Mouse (Mus musculus) hindbrain, embryonic 12.5 days (tissue): Measurements from ENCODE around the gene Cdc34. TPM values are rescaled to one million over a fixed set of nuclear protein-coding genes. Genes with fewer than 3 reads are reported as not detected.
A peak's percentile ranks its signal among the peaks of the same experiment; 100 is the strongest.

Experiments used
- ATAC-seq: fragments of 200-750 bp; cut with Nextera tagmentation; 2 replicates; pipeline ENCODE4 v1.8.0; 2017; ENCODE audit warnings: moderate TSS enrichment; ENCODE audit not compliant: low FRiP score
- H3K27ac ChIP-seq: fragments of 300-500 bp; sonication (generic); 2 replicates; pipeline ENCODE4 v1.5.1; 2016; ENCODE audit warnings: mild to moderate bottlenecking
- H3K27me3 ChIP-seq: fragments of 300-500 bp; sonication (generic); 2 replicates; pipeline ENCODE4 v1.6.1; 2016; ENCODE audit warnings: mild to moderate bottlenecking
- H3K36me3 ChIP-seq: fragments of 300-500 bp; sonication (generic); 2 replicates; pipeline ENCODE4 v1.6.1; 2016; ENCODE audit warnings: mild to moderate bottlenecking
- H3K4me1 ChIP-seq: fragments of 300-500 bp; sonication (generic); 2 replicates; pipeline ENCODE4 v1.6.1; 2016
- H3K4me2 ChIP-seq: fragments of 300-500 bp; sonication (generic); replicated peaks from 2 replicates; pipeline ENCODE4 v1.6.1; 2016; ENCODE audit warnings: mild to moderate bottlenecking
- H3K4me3 ChIP-seq: fragments of 300-500 bp; sonication (generic); 2 replicates; pipeline ENCODE4 v1.5.1; 2016; ENCODE audit warnings: mild to moderate bottlenecking
- H3K9ac ChIP-seq: fragments of 300-500 bp; sonication (generic); 2 replicates; pipeline ENCODE4 v1.6.1; 2016; ENCODE audit warnings: mild to moderate bottlenecking, moderate library complexity
- H3K9me3 ChIP-seq: fragments of 300-500 bp; sonication (generic); replicated peaks from 2 replicates; pipeline ENCODE4 v1.6.1; 2016; ENCODE audit warnings: mild to moderate bottlenecking
- WGBS: fragments of 180-500 bp; shearing (Covaris S2); methylation state at CpG from one replicate; pipeline ENCODE4 v1.1.7; 2016; 5-methylcytosine and 5-hydroxymethylcytosine counted together
- polyA plus RNA-seq: library from polyadenylated mRNA; unstranded; fragments of >200 nt; fragmentation: Nextera tagmentation; extraction: Ambion mirVana; gene quantifications from 2 replicates; pipeline ENCODE4 v1.2.1, GENCODE M21; 2016

Gene Cdc34
- polyA plus RNA-seq, 1 experiment from 2014 or later = 121 TPM

- no peak for ATAC-seq
- Histone ChIP-seq H3K9me3 (no peaks in the 10 kb centered on the region), H3K27me3 (peaks cover 50% of the 10 kb centered on the region), H3K4me1 (peaks cover 18% of the 10 kb centered on the region), H3K4me3 (no peak overlapping the region), H3K27ac (no peak overlapping the region), H3K9ac (no peak overlapping the region), H3K36me3 (peaks cover 22% of the 10 kb centered on the region), H3K4me2 (no peak overlapping the region)
- WGBS = 67% methylated on average over 4 of the region's 4 CpGs
Measured at GRCm38 (mm10) chr10:79714996-79715395, 33.0 kb downstream of the Cdc34 start.

GRCm38 (mm10) chr10:79716254-79716987 is 34.4 kb downstream of the Cdc34 start, which contains the start of gene Hcn2:
Gene Hcn2 (plus strand): TSS chr10:79716634.
- Histone ChIP-seq H3K4me1 (peaks cover 18% of the 10 kb centered on the region), H3K36me3 (peaks cover 8% of the 10 kb centered on the region), H3K4me3 (peak within 1 kb of the TSS; percentile 72), H3K4me2 (peak within 1 kb of the TSS; percentile 99), H3K9me3 (no peaks in the 10 kb centered on the region), H3K27ac (no peak within 1 kb of the TSS), H3K27me3 (peaks cover 55% of the 10 kb centered on the region), H3K9ac (peak within 1 kb of the TSS; percentile 74)
- WGBS = 2% methylated on average over 45 of the region's 91 CpGs
- peak; percentile 39 for ATAC-seq

GRCm38 (mm10) chr10:79716988-79717355 is 35.0 kb downstream of the Cdc34 start:
- H3K27ac ChIP-seq = no peak overlapping the region
- peak; percentile 12 for ATAC-seq

DNA sequence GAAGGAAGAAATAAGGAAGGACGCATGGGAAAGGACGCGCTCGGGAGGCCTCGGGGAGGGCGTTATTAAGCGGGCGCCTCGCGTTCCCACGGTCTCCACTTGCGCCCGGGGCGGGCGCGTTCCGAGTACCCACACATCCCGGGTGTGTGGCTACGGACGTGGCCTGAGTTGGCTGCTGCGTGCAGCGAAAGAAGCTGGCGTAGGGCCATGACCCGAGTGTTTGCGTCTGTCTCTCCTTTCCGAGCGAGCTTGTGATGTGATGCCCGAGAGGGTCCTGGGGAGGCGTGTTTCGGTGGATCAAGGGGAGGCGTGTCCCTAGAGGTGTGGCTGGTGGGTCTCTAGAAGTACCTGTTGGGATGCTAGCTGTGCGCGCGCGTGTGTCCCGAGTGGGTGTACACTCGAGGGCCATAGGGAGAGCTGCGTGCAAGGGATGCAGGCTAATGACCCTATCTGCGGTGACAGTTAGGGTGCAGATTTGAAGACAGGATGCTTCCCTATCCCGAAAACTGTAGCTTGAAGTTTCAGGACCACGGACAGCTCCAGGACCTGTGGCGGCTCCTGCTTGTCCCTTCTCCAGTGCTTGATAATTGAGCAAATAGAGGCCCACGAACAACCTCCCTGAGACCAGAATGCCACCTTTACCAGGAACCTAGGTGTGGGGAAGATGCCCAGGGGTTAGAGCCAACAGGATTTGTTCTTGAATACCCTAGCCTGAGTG is 35.8 kb downstream of the Cdc34 start:
- Histone ChIP-seq H3K4me2 (peak overlapping the region; percentile 99), H3K27me3 (peaks cover 55% of the 10 kb centered on the region), H3K9ac (peak overlapping the region; percentile 74; the same call in 1 of the 2 replicates), H3K9me3 (no peaks in the 10 kb centered on the region), H3K36me3 (no peaks in the 10 kb centered on the region), H3K4me3 (peak overlapping the region; percentile 72), H3K27ac (no peak overlapping the region), H3K4me1 (peaks cover 18% of the 10 kb centered on the region)
- 5% methylated on average over 43 of the region's 43 CpGs for WGBS
- 0 out of 2 replicates have a peak, but pooled peaks have one; percentile 14 for ATAC-seq

More at GRCm38 (mm10) chr10:79716988-79717355, 35.0 kb downstream of the Cdc34 start:
- Histone ChIP-seq H3K4me2 (peak overlapping the region; percentile 99), H3K9me3 (no peaks in the 10 kb centered on the region), H3K4me1 (peaks cover 18% of the 10 kb centered on the region), H3K36me3 (peaks cover 2% of the 10 kb centered on the region), H3K27me3 (peaks cover 55% of the 10 kb centered on the region), H3K4me3 (peak overlapping the region; percentile 72), H3K9ac (peak overlapping the region; percentile 74)
- WGBS = under 1% methylated on average over 44 of the region's 44 CpGs

DNA sequence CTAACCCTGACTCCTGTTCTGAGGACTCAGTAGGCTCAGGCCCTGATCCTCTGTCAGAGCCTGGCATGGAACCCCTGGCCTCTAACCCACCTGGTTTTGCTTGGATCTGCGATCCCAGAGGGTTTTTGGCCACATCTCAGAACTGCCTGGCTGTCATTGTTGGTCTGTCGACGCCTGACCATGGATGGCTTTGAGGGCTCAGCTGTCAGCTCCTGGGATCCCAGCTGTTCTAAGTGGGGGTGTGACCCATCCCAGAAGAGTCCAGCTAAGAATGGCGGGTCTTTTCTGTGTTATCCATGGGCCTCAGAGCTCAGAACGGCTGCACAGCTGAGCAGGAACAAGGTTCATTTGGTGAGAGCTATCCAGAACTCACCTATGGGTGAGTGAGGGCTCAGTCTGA is 39.1 kb downstream of the Cdc34 start:
- ATAC-seq = no peak
- Histone ChIP-seq H3K9ac (no peak overlapping the region), H3K27ac (no peak overlapping the region), H3K9me3 (no peaks in the 10 kb centered on the region), H3K27me3 (peaks cover 39% of the 10 kb centered on the region), H3K4me3 (no peak overlapping the region), H3K4me2 (no peak overlapping the region), H3K36me3 (no peaks in the 10 kb centered on the region), H3K4me1 (peaks cover 18% of the 10 kb centered on the region)
- 60% methylated on average over 5 of the region's 5 CpGs for WGBS

GRCm38 (mm10) chr10:79723047-79723446 is 41.1 kb downstream of the Cdc34 start:
- H3K4me3 ChIP-seq = no peak overlapping the region
- no peaks in the 10 kb centered on the region for H3K9me3 ChIP-seq
- H3K27ac ChIP-seq = no peak overlapping the region
- no peak overlapping the region for H3K9ac ChIP-seq
- no peak for ATAC-seq
- H3K36me3 ChIP-seq = no peaks in the 10 kb centered on the region
- H3K27me3 ChIP-seq = peaks cover 20% of the 10 kb centered on the region
- H3K4me2 ChIP-seq = no peak overlapping the region
- no peaks in the 10 kb centered on the region; the same call in 1 of the 2 replicates for H3K4me1 ChIP-seq
- WGBS = 64% methylated on average over 6 of the region's 6 CpGs

DNA sequence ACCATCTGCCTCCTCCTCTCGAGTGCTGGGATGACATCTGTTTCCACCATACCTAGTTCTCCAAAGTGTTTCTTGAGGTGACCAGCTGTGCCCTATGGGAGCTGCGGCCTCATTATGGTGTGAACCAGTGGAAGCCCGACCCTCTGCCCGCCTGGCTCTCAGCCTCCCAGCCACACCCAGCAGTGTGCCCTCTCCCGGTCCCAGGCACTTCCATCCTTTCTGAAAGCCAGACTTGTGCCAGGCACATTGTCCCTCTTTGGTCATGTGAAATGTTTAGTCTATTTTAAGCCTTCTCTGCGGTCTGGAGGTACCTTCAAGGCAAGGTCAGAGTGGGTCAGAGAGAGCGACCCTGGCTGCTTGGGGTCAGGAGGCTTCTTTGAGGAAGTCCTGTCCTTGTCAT is 41.7 kb downstream of the Cdc34 start:
- H3K4me1 ChIP-seq = no peaks in the 10 kb centered on the region; the same call in none of the 2 replicates
- H3K9me3 ChIP-seq = no peaks in the 10 kb centered on the region
- no peak for ATAC-seq
- H3K36me3 ChIP-seq = no peaks in the 10 kb centered on the region
- H3K4me2 ChIP-seq = no peak overlapping the region
- H3K27ac ChIP-seq = no peak overlapping the region
- peaks cover 14% of the 10 kb centered on the region for H3K27me3 ChIP-seq
- 81% methylated on average over 7 of the region's 7 CpGs for WGBS
- H3K9ac ChIP-seq = no peak overlapping the region
- H3K4me3 ChIP-seq = no peak overlapping the region

GRCm38 (mm10) chr10:79726090-79726489 is 44.1 kb downstream of the Cdc34 start:
- H3K4me1 ChIP-seq = no peaks in the 10 kb centered on the region; the same call in none of the 2 replicates
- ATAC-seq = no peak
- H3K4me3 ChIP-seq = no peak overlapping the region
- WGBS = 39% methylated on average over 11 of the region's 11 CpGs
- no peak overlapping the region for H3K9ac ChIP-seq
- no peaks in the 10 kb centered on the region for H3K36me3 ChIP-seq
- no peaks in the 10 kb centered on the region for H3K27me3 ChIP-seq
- H3K4me2 ChIP-seq = no peak overlapping the region
- H3K27ac ChIP-seq = no peak overlapping the region
- H3K9me3 ChIP-seq = no peaks in the 10 kb centered on the region

DNA sequence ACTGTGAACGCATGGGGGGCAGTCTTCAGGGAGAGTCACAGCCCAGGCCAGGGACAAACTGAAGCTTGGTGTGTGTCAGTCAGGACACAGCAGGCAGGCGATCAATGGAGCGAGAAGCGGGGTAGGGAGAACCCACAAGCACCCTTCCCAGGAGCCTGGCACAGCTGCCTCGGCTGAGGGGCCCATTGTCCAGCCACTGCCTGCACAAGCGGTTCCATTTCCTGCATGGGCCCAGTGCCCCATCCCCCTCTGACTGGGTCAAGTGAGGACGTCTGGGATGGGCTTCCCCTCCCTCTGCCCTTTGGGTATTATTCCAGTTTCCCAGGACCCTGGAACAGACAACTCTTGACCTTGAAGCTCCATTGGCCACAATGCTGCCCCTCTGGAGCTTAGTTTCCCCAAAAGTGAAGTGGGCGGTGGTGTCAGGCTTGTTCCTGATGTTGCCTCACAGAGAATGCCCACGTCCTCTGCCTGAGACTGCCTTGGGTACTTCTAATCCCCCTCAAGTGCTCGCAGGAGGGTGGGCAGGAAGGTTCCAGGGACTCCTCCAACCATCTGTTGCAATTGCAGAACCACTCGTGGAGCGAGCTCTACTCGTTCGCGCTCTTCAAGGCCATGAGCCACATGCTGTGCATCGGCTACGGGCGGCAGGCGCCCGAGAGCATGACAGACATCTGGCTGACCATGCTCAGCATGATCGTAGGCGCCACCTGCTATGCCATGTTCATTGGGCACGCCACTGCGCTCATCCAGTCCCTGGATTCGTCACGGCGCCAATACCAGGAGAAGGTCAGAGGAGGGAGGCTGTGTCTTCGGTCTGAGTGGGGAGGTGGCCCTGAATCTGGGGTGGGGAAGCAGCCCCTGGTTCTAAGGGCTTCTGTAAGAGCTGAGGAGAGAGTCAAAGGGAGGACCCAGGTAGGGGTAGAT is 46.6 kb downstream of the Cdc34 start:
- no peaks in the 10 kb centered on the region for H3K27me3 ChIP-seq
- no peaks in the 10 kb centered on the region; the same call in 1 of the 2 replicates for H3K36me3 ChIP-seq
- H3K9ac ChIP-seq = no peak overlapping the region
- H3K4me2 ChIP-seq = no peak overlapping the region
- H3K4me3 ChIP-seq = no peak overlapping the region
- WGBS = 73% methylated on average over 28 of the region's 28 CpGs
- H3K9me3 ChIP-seq = 0 out of 2 replicates have a peak, but pooled peaks cover 4% of the 10 kb centered on the region
- no peak overlapping the region for H3K27ac ChIP-seq
- no peaks in the 10 kb centered on the region; the same call in none of the 2 replicates for H3K4me1 ChIP-seq
- 0 out of 2 replicates have a peak, but pooled peaks have one; percentile 14 for ATAC-seq

DNA sequence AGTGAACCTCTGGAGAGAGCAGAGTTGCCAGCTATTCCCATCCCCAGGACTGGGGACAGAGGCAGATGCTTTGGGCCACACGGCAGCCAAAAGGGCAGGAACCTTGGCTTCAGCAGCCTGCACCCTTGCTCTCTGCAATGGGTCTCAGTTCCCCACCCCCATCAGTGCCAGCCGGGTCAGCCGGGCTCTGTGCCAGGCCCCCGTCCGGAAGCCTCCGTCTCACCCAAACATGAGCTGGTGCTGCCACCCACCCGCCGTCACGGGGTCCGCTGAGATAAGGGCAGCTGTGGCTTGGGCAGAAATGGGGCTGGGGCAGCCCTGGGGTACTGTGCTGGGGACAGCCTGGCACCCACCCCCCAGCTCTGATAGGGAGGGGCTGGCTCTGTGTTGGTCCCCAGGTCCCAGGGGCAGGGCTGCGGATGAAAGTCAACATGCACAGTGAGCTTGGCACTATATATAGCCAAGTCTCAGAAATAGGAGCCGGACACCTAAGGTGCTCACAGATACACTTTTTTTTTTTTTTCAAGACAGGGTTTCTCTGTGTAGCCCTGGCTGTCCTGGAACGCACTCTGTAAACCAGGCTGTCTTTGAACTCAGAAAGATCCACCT is 47.5 kb downstream of the Cdc34 start:
- Histone ChIP-seq H3K9me3 (0 out of 2 replicates have a peak, but pooled peaks cover 4% of the 10 kb centered on the region), H3K36me3 (peaks cover 8% of the 10 kb centered on the region), H3K27ac (no peak overlapping the region), H3K27me3 (no peaks in the 10 kb centered on the region), H3K4me3 (no peak overlapping the region), H3K4me2 (no peak overlapping the region), H3K4me1 (no peaks in the 10 kb centered on the region; the same call in none of the 2 replicates), H3K9ac (no peak overlapping the region)
- no peak for ATAC-seq
- WGBS = 87% methylated on average over 13 of the region's 13 CpGs

DNA sequence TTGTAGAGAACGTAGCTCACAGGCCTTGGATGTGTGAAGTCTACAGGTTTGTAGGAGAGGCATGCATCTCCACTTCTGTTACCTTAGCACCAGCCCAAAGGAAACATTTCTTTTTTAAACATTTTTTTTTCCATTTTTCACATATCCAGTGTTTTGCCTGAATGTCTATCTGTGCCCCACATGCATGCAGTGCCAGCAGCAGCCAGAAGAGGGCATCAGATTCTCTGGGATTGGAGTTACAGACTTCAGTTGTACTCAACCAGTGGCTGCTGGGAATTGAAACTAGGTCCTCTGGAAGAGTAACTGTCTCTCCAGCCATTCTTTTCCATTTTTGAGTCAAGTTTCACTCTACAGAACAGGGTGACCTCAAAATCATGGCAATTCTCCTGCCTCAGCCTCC is 50.5 kb downstream of the Cdc34 start:
- H3K27me3 ChIP-seq = peaks cover 20% of the 10 kb centered on the region
- peaks cover 38% of the 10 kb centered on the region for H3K36me3 ChIP-seq
- H3K9ac ChIP-seq = no peak overlapping the region
- 0 out of 2 replicates have a peak, but pooled peaks cover 9% of the 10 kb centered on the region for H3K9me3 ChIP-seq
- H3K27ac ChIP-seq = no peak overlapping the region
- WGBS = 100% methylated on average over 1 of the region's 1 CpGs
- H3K4me1 ChIP-seq = peaks cover 5% of the 10 kb centered on the region
- ATAC-seq = no peak
- no peak overlapping the region for H3K4me3 ChIP-seq
- H3K4me2 ChIP-seq = no peak overlapping the region
